ENCODE assay signal across 17 mouse cellular contexts in the genomic region with DNA sequence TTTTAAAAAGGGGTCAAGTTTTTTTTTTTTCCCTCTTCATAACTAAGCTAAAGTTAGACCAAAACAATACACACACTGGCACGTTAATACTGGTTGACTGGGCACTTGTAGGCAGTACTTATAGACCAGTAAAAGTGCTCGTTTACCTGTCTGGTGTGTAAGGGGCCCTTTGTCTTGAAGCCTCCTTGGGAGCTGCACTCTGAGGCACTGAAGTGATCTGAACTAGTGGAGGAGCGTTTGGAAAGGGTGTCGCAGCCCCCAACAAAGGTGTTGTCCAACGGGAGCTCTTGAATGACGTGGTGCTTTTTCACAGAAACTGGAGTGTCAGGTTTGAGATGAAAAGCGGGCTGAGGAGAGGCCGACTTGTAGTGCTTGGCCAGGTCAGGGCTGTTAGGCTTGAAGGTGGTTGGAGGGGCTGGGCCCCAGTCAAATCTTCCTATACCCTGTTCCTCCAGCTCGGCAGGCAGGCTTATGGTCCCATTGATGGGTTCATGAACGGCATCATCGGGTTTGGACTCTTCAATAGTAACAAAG. TPM values are rescaled to one million over a fixed set of nuclear protein-coding genes. Genes with fewer than 3 reads are reported as not detected.
A peak's percentile ranks its signal among the peaks of the same experiment; 100 is the strongest.
DNase-seq lines count a peak whose midpoint lies in the region; ATAC-seq and TF ChIP-seq lines count a peak whose summit lies in the region.
"Had no signal": no experiment of that assay in that cellular context is flagged by ENCODE, and none has a peak within 500 bp of the region (broad histone marks: within the 10 kb centered on the region; RNA-seq: fewer than 3 reads in every experiment).

No protein-coding gene starts in this region.

- DNase-seq in heart, adult 11 months: peak; percentile 86
- no peak for DNase-seq in heart, postnatal 14 days
- no peak for DNase-seq in midbrain, embryonic 10.5 days (ENCODE audit: low spot score)
- no peak for DNase-seq in hindbrain, embryonic 14.5 days (ENCODE audit: low spot score)
- DNase-seq in midbrain, postnatal 0 days (ENCODE audit: low spot score): no peak
- DNase-seq in layer of hippocampus, postnatal 14 days (ENCODE audit: low spot score in 2 of 2): no peak
- DNase-seq: gastrocnemius, postnatal 25 days; right cerebral cortex, postnatal 14 days had no signal

- no peak for TF ChIP-seq CTCF in midbrain, postnatal 0 days (IDR thresholded peaks at IDR 0.05)

- H3K27ac ChIP-seq in midbrain, embryonic 12.5 days (replicated peaks): no peak overlapping the region
- no peak overlapping the region for H3K27ac ChIP-seq in midbrain, embryonic 10.5 days (replicated peaks)
- no peak overlapping the region for H3K27ac ChIP-seq in hindbrain, embryonic 14.5 days
- H3K27ac ChIP-seq in midbrain, postnatal 0 days (ENCODE audit: low read depth, low read length): no peak overlapping the region
- no peak overlapping the region for H3K27ac ChIP-seq in kidney, embryonic 14.5 days (ENCODE audit: low read depth, low read length)
- H3K27ac ChIP-seq: kidney, postnatal 0 days had no signal

- H3K4me2 ChIP-seq in midbrain, embryonic 12.5 days (replicated peaks): peak overlapping the region; percentile 21; the same call in 1 of the 2 replicates
- H3K4me2 ChIP-seq in hindbrain, embryonic 14.5 days (replicated peaks): peak overlapping the region; percentile 90
- H3K4me2 ChIP-seq in midbrain, postnatal 0 days (ENCODE audit: low read depth, low read length, poor library complexity, severe bottlenecking): peak overlapping the region; percentile 73
- no peak overlapping the region for H3K4me2 ChIP-seq in kidney, embryonic 14.5 days (replicated peaks; ENCODE audit: low read depth, low read length)
- H3K4me2 ChIP-seq: liver, embryonic 11.5 days had no signal

- H3K9me3 ChIP-seq in midbrain, embryonic 12.5 days: no peaks in the 10 kb centered on the region
- no peaks in the 10 kb centered on the region for H3K9me3 ChIP-seq in midbrain, embryonic 10.5 days (replicated peaks)
- H3K9me3 ChIP-seq in hindbrain, embryonic 14.5 days (ENCODE audit: control insufficient read depth, low read length): no peaks in the 10 kb centered on the region
- no peaks in the 10 kb centered on the region for H3K9me3 ChIP-seq in midbrain, postnatal 0 days (ENCODE audit: low read length)
- no peaks in the 10 kb centered on the region for H3K9me3 ChIP-seq in kidney, embryonic 14.5 days (ENCODE audit: control insufficient read depth, low read length)
- H3K9me3 ChIP-seq: megakaryocyte, embryonic 14.5 days had no signal

- no peak for ATAC-seq in midbrain, embryonic 12.5 days (ENCODE audit: low FRiP score, low read depth)
- no peak for ATAC-seq in hindbrain, embryonic 14.5 days (ENCODE audit: low FRiP score)
- no peak for ATAC-seq in midbrain, postnatal 0 days (ENCODE audit: low FRiP score)
- no peak for ATAC-seq in kidney, embryonic 14.5 days (ENCODE audit: low FRiP score, low TSS enrichment)
- ATAC-seq: CD4-positive, CD25-positive, alpha-beta regulatory T cell, adult 4 months; inflammation-experienced regulatory T-cells, adult 6 months had no signal

- H3K27me3 ChIP-seq in midbrain, embryonic 12.5 days: no peaks in the 10 kb centered on the region
- H3K27me3 ChIP-seq in midbrain, embryonic 10.5 days (ENCODE audit: low read depth, poor library complexity, severe bottlenecking): no peaks in the 10 kb centered on the region
- no peaks in the 10 kb centered on the region for H3K27me3 ChIP-seq in hindbrain, embryonic 14.5 days (ENCODE audit: control insufficient read depth, insufficient read depth, low read length)
- no peaks in the 10 kb centered on the region for H3K27me3 ChIP-seq in midbrain, postnatal 0 days (ENCODE audit: insufficient read depth, low read length)
- no peaks in the 10 kb centered on the region for H3K27me3 ChIP-seq in kidney, embryonic 14.5 days (ENCODE audit: control insufficient read depth, insufficient read depth, low read length)

- 75% methylated on average over 11 of the region's 11 CpGs for WGBS in midbrain, embryonic 12.5 days
- 85% methylated on average over 11 of the region's 11 CpGs for WGBS in midbrain, embryonic 10.5 days
- 80% methylated on average over 11 of the region's 11 CpGs for WGBS in hindbrain, embryonic 14.5 days
- 85% methylated on average over 11 of the region's 11 CpGs for WGBS in midbrain, postnatal 0 days
- 78% methylated on average over 11 of the region's 11 CpGs for WGBS in kidney, embryonic 14.5 days

- H3K4me3 ChIP-seq in midbrain, embryonic 12.5 days: no peak overlapping the region
- H3K4me3 ChIP-seq in midbrain, embryonic 10.5 days: no peak overlapping the region
- peak overlapping the region; percentile 58 for H3K4me3 ChIP-seq in hindbrain, embryonic 14.5 days (replicated peaks; ENCODE audit: low read length)
- peak overlapping the region; percentile 5; the same call in 1 of the 2 replicates for H3K4me3 ChIP-seq in midbrain, postnatal 0 days (ENCODE audit: low read depth, low read length)
- H3K4me3 ChIP-seq in kidney, embryonic 14.5 days (ENCODE audit: low read length): no peak overlapping the region
- H3K4me3 ChIP-seq: erythroblast, embryonic 14.5 days; megakaryocyte, embryonic 14.5 days had no signal

- no peak overlapping the region for H3K9ac ChIP-seq in midbrain, embryonic 12.5 days (replicated peaks)
- H3K9ac ChIP-seq in hindbrain, embryonic 14.5 days: no peak overlapping the region
- H3K9ac ChIP-seq in midbrain, postnatal 0 days (replicated peaks; ENCODE audit: low read length, poor library complexity, severe bottlenecking): no peak overlapping the region; the same call in 1 of the 2 replicates
- no peak overlapping the region for H3K9ac ChIP-seq in kidney, embryonic 14.5 days (ENCODE audit: low read depth, low read length)

- no peaks in the 10 kb centered on the region for H3K36me3 ChIP-seq in midbrain, embryonic 12.5 days
- H3K36me3 ChIP-seq in midbrain, embryonic 10.5 days: no peaks in the 10 kb centered on the region
- peaks cover 5% of the 10 kb centered on the region; the same call in 1 of the 2 replicates for H3K36me3 ChIP-seq in hindbrain, embryonic 14.5 days (replicated peaks; ENCODE audit: control insufficient read depth, insufficient read depth)
- no peaks in the 10 kb centered on the region for H3K36me3 ChIP-seq in midbrain, postnatal 0 days (ENCODE audit: insufficient read depth, low read length)
- no peaks in the 10 kb centered on the region for H3K36me3 ChIP-seq in kidney, embryonic 14.5 days (ENCODE audit: control insufficient read depth, insufficient read depth, low read length)

- H3K4me1 ChIP-seq in midbrain, embryonic 12.5 days: peaks cover 27% of the 10 kb centered on the region
- peaks cover 18% of the 10 kb centered on the region for H3K4me1 ChIP-seq in midbrain, embryonic 10.5 days
- peaks cover 40% of the 10 kb centered on the region for H3K4me1 ChIP-seq in hindbrain, embryonic 14.5 days (replicated peaks; ENCODE audit: control insufficient read depth, insufficient read depth, low read length)
- 0 out of 2 replicates have a peak, but pooled peaks cover 2% of the 10 kb centered on the region for H3K4me1 ChIP-seq in midbrain, postnatal 0 days (ENCODE audit: insufficient read depth, low read length)
- no peaks in the 10 kb centered on the region for H3K4me1 ChIP-seq in kidney, embryonic 14.5 days (ENCODE audit: control insufficient read depth, insufficient read depth, low read length)

- intact Hi-C loops in heart, postnatal 14 days (cut with DNase I): no loop called here

RNA-seq across cellular contexts. Expression of gene Pcdh9, which starts 4.9 kb away (rescaled TPM):
- total RNA-seq in heart, postnatal 14 days (2021): 1 to 10 TPM; 2.5 TPM
- polyA plus RNA-seq in midbrain, embryonic 12.5 days (2016; fragmentation: Nextera tagmentation; extraction: Ambion mirVana): 71.7 and 79.8 TPM in 2 replicates
- 24.1 and 41.4 TPM in 2 replicates for polyA plus RNA-seq in midbrain, embryonic 10.5 days (2016; fragmentation: Nextera tagmentation; extraction: Ambion mirVana)
- polyA plus RNA-seq in hindbrain, embryonic 14.5 days (2014; fragmentation: Nextera tagmentation; extraction: Ambion mirVana): 177 and 185 TPM in 2 replicates
- 159 and 164 TPM in 2 replicates for total RNA-seq in midbrain, postnatal 0 days (2014; rRNA removed)
- polyA plus RNA-seq in midbrain, postnatal 0 days (2015; fragmentation: Nextera tagmentation; extraction: Ambion mirVana): 130 and 149 TPM in 2 replicates
- polyA plus RNA-seq in kidney, embryonic 14.5 days (2014; fragmentation: Nextera tagmentation; extraction: Ambion mirVana): 13.8 and 17.7 TPM in 2 replicates
- 100 to 1,000 TPM; 178 to 189 TPM for total RNA-seq in layer of hippocampus, postnatal 14 days (2021)
- total RNA-seq: neutrophil, adult 5-6 weeks had no signal
- polyA plus RNA-seq: CD4-positive, CD25-positive, alpha-beta regulatory T cell, adult 4 months; erythroblast, embryonic 14.5 days; inflammation-experienced regulatory T-cells, adult 6 months had no signal

Comparison
In these comparisons a context has a peak if more than half of its experiments do, and no peak if none do; other contexts are left out.
1. H3K4me3 ChIP-seq: peak in hindbrain, embryonic 14.5 days (single experiment) and midbrain, postnatal 0 days (single experiment); none in midbrain, embryonic 12.5 days (single experiment), midbrain, embryonic 10.5 days (single experiment) and kidney, embryonic 14.5 days (single experiment).